Mouse (Mus musculus): Measurements from ENCODE around the gene Smurf2.

Gene Smurf2

GRCm38 (mm10) chr11:106778589-106779387 lies 141.7 kb downstream of the Smurf2 start:
- DNase-seq (ENCODE audit: inconsistent ontology term), result peak; percentile 73

DNA sequence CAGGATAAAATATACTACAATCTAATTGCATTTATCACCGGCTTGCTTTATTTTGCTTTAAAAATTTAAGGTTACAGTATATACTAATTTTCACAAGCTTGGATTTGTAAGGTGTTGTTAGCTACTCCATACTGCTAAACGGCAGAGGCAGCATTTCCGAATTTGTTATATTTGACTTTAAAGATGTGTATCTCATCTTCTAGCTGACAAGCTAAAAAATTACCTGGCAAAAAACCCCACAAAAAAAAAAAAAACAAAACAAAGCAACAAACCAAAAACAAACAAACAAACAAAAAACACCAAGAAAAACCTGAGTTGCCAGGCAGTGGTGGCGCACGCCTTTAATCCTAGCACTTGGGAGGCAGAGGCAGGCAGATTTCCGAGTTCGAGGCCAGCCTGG lies 142.4 kb downstream of the Smurf2 start:
- DNase-seq (ENCODE audit: inconsistent ontology term), result no peak

DNA sequence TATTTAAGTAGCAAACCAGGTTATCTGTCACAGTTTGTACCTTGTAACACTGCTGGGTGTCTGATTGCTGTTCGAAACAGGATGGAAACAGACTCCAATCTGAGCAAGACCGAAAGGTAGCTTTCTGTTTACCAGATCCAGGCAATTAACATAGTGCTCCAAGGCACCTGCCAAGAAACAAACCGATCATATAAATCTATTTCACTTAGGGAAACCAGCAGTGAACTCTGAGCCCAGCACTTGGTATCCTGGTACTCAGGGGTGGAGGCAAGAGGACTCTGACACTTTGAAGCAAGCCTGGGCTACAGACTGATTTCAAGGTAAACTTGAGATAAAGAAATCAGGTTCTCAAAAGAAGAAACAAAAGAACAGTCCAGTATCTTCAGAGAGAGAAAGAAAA lies 143.1 kb downstream of the Smurf2 start:
- DNase-seq (ENCODE audit: inconsistent ontology term), result no peak

DNA sequence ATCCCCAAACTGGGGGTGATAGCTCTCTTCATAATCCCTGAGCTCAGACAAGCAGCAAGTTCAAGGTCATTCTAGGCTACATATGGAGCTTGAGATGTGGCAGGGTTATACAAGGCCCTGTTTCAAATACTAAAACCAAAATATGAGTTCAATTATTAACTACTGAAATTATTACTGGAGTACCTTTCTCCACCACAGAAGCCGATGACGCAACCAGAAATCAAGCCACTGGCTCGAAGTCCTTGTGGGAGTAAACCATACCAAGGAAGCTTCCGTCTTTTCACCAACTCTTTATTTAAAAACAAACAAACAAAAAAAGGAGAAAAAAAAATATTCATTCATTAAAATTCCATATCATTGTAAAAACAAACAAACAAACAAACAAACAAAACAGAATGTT lies 143.6 kb downstream of the Smurf2 start:
- no peak for DNase-seq (ENCODE audit: inconsistent ontology term)

GRCm38 (mm10) chr11:106773061-106773460 lies 147.5 kb downstream of the Smurf2 start:
- DNase-seq (ENCODE audit: inconsistent ontology term), result no peak

GRCm38 (mm10) chr11:106770195-106770974 lies 150.1 kb downstream of the Smurf2 start:
- no peak for DNase-seq (ENCODE audit: inconsistent ontology term)

Measured in Muller cell, postnatal 12 days (primary cell).